Mouse (Mus musculus): ENCODE results near the gene Gm3854. TPM values are rescaled to one million over a fixed set of nuclear protein-coding genes. Genes with fewer than 3 reads are reported as not detected.
"Not testable (repeated sequence)": the region's sequence is repeated elsewhere in the genome, so short reads cannot be mapped to it uniquely, and the experiment has no call there.

The Gm3854 gene
- 0.63 and 0.83 TPM in 2 replicates for polyA plus RNA-seq (2012; rRNA removed)

GRCm38 (mm10) chr7:6343501-6344071 is at the start of gene Gm3854:
Gm3854 (plus strand) TSS chr7:6343759.
- DNase-seq (ENCODE audit: low spot score) = peak; percentile 47

- DNase-seq (ENCODE audit: low spot score) = not testable (repeated sequence)
Observed at GRCm38 (mm10) chr7:6300796-6301195, 42.8 kb upstream of the Gm3854 start.

GRCm38 (mm10) chr7:6330458-6331232 is 12.9 kb upstream of the Gm3854 start:
- no peak for DNase-seq (ENCODE audit: low spot score)

GRCm38 (mm10) chr7:6331233-6331956 is 12.2 kb upstream of the Gm3854 start, which contains the start of gene Zfp583:
Zfp583 (minus strand) TSS chr7:6331285.
- peak; percentile 58 for DNase-seq (ENCODE audit: low spot score)

GRCm38 (mm10) chr7:6339865-6340264 is 3.7 kb upstream of the Gm3854 start:
- no peak for DNase-seq (ENCODE audit: low spot score)

GRCm38 (mm10) chr7:6344124-6344523 is 565 bp downstream of the Gm3854 start:
- DNase-seq (ENCODE audit: low spot score) = no peak

GRCm38 (mm10) chr7:6358121-6358520 is 14.6 kb downstream of the Gm3854 start:
- DNase-seq (ENCODE audit: low spot score) = no peak

GRCm38 (mm10) chr7:6358937-6359590 is 15.5 kb downstream of the Gm3854 start:
- DNase-seq (ENCODE audit: low spot score) = no peak

GRCm38 (mm10) chr7:6360477-6361060 is 17.0 kb downstream of the Gm3854 start:
- DNase-seq (ENCODE audit: low spot score) = no peak

GRCm38 (mm10) chr7:6361756-6362155 is 18.2 kb downstream of the Gm3854 start:
- DNase-seq (ENCODE audit: low spot score) = no peak

GRCm38 (mm10) chr7:6362268-6363046 is 18.9 kb downstream of the Gm3854 start:
- peak; percentile 84 for DNase-seq (ENCODE audit: low spot score)

- no peak for DNase-seq (ENCODE audit: low spot score)
Observed at GRCm38 (mm10) chr7:6363047-6363488, 19.5 kb downstream of the Gm3854 start, which contains the start of gene Zfp78. Zfp78 (plus strand) TSS chr7:6363280.

- no peak for DNase-seq (ENCODE audit: low spot score)
Observed at GRCm38 (mm10) chr7:6364761-6365160, 21.2 kb downstream of the Gm3854 start.

- DNase-seq (ENCODE audit: low spot score) = no peak
Observed at GRCm38 (mm10) chr7:6367185-6367584, 23.6 kb downstream of the Gm3854 start.

- not testable (repeated sequence) for DNase-seq (ENCODE audit: low spot score)
Observed at GRCm38 (mm10) chr7:6368146-6368545, 24.6 kb downstream of the Gm3854 start.

GRCm38 (mm10) chr7:6369460-6369859 is 25.9 kb downstream of the Gm3854 start:
- DNase-seq (ENCODE audit: low spot score) = no peak

GRCm38 (mm10) chr7:6372993-6373392 is 29.4 kb downstream of the Gm3854 start:
- no peak for DNase-seq (ENCODE audit: low spot score)

GRCm38 (mm10) chr7:6378441-6378840 is 34.9 kb downstream of the Gm3854 start:
- DNase-seq (ENCODE audit: low spot score) = no peak

- DNase-seq (ENCODE audit: low spot score) = no peak
Observed at GRCm38 (mm10) chr7:6381431-6381830, 37.9 kb downstream of the Gm3854 start.

GRCm38 (mm10) chr7:6383044-6383455 is 39.5 kb downstream of the Gm3854 start, which contains the start of gene Zfp28:
Zfp28 (plus strand) TSS chr7:6383295.
- DNase-seq (ENCODE audit: low spot score) = peak; percentile 83

GRCm38 (mm10) chr7:6384011-6384410 is 40.5 kb downstream of the Gm3854 start:
- no peak for DNase-seq (ENCODE audit: low spot score)
